Mouse (Mus musculus) hematopoietic stem cell, adult 5-6 weeks (primary cell): ENCODE measurements around the gene Hivep3. TPM values are rescaled to one million over a fixed set of nuclear protein-coding genes. Genes with fewer than 3 reads are reported as not detected.

Experiments
- ATAC-seq, 2 experiments: fragments of 125-278 bp in 1 of 2; replicated peaks in 1 of 2; 2 replicates each; pipeline ENCODE4 v1.8.0; 2016 to 2017; ENCODE audit warnings: inconsistent platforms in 2 of 2, mild to moderate bottlenecking in 2 of 2, moderate number of reproducible peaks in 2 of 2, low read depth in 1 of 2, moderate TSS enrichment in 1 of 2; ENCODE audit not compliant: low FRiP score in 2 of 2, poor library complexity in 2 of 2, severe bottlenecking in 2 of 2, insufficient read depth in 1 of 2, low TSS enrichment in 1 of 2
- total RNA-seq: library from RNA; stranded (forward); fragments of 172-1452, 232-1000 nt; gene quantifications from 2 replicates; pipeline ENCODE4 v1.2.3, GENCODE M21; 2017

Hivep3 gene
- total RNA-seq, 1 experiment from 2014 or later: 16.2 TPM

- no peak; a peak in 1 of 4 replicates for ATAC-seq
Measured at GRCm38 (mm10) chr4:119843294-119843693, 109.7 kb downstream of the Hivep3 start.

DNA sequence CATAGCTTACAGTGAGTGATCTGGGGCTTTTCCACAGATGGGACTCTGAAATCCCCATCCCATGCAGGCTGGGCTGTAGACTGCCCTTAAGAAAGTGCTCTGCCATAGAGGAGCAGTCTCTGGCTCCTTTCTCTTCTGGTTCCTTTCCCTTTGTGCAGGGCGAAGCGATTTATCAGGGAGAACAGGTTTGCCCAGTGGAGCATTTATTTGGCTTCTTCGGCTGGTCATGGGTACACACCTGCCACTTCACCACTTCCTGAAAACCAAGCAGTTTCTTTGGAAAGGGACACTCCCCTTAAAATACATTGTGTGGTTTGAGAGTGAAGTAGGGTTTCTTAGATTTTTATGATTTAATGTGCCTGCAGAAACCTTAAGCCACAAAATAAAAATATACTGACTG, 110.7 kb downstream of the Hivep3 start:
- peak in 1 of 2 experiments; percentile 31; a peak in 2 of 4 replicates for ATAC-seq

DNA sequence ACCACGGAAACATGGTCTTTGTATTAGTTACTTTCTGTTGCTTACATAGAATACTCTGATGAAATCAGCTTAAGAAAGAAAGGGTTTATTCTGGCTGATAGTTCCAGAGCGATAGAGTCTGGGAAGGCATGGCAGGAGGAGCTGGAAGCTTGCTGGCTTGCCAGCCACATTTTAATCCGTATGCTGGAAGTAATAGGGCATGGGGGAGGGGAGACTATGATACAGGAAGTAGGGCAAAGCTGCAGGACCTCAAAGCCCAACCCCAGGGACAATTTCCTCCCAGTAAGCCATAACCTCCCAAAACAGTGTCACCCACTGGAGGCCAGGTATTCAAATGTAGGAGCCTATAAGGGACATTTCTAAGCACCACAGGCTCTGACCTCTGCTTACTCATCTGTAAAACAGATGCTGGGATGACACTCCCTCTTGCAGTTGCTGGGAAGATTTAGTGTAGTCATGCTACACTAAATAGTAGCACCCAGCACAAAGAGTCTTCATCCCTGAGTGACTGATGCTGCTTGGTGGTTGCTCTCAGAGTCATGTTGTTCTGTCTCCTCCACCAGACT, 112.1 kb downstream of the Hivep3 start:
- ATAC-seq: no peak

GRCm38 (mm10) chr4:119852483-119852882, 118.9 kb downstream of the Hivep3 start:
- no peak for ATAC-seq

- 0 out of 4 replicates have a peak, but pooled peaks of 1 of the 2 experiments have one; percentile 30 for ATAC-seq
Measured at GRCm38 (mm10) chr4:119854307-119855144, 120.9 kb downstream of the Hivep3 start.

- no peak for ATAC-seq
Measured at GRCm38 (mm10) chr4:119859454-119859853, 125.9 kb downstream of the Hivep3 start.

DNA sequence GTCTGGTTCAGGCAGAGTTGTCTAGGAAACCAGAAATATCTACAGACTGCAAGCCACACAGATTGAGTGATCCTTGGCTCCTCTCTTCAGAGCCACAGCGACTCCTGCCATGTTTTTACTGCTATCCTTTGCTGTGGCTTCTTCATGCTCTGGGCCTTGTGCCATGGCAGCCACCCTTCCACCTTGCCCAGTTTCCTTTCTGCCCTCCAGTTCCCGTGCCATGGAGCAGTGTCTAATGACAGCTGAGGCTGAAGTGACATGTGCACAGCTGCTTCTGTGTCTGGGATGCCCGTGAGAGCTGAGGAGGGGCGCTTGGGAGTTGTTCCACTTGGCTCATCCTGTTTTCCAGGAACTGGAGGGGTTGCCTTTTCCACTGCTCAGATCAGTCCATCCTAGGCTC, 127.4 kb downstream of the Hivep3 start:
- ATAC-seq: no peak

GRCm38 (mm10) chr4:119865827-119866455, 132.4 kb downstream of the Hivep3 start:
- ATAC-seq: peak in 1 of 2 experiments; percentile 11; a peak in 1 of 4 replicates

DNA sequence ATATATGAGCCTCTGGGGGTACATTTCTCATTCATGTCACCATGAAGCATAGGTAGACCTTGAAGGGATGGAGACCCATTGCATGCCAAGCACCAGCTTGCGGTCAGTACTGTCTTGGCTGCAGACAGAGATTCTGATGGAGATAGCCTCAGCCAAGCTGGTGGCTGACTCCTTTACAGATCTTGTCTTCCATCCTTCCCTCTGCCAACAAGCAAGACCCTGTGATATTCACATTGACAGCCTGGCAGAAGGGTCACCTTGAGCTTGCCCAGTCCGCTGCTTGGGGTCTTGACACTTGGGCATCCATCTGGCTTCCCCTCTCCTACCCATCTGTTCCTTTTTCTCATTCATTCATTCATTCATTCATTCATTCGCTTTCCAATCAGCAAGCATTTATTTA, 133.5 kb downstream of the Hivep3 start:
- no peak for ATAC-seq

- no peak; a peak in 1 of 4 replicates for ATAC-seq
Measured at GRCm38 (mm10) chr4:119870411-119870810, 136.8 kb downstream of the Hivep3 start.

DNA sequence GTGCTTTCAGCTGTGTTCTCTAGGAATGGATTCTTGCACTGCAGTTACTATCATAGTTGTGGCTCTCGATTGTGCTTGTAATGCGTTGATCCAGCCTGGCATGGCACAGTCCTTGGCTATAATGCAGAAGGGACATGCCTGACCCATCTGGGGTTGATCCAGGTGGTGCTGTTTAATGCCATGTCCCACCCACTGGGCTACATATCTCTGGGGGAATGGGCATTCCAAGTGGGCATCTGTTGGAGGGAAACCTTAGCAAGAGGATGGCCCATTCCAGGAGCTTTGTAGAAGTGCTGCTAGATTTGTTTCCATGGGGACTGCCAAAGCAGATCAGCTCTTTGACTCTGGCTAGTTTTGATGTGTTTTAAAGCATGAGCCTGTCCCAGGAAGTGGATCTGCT, 137.9 kb downstream of the Hivep3 start:
- ATAC-seq: no peak

DNA sequence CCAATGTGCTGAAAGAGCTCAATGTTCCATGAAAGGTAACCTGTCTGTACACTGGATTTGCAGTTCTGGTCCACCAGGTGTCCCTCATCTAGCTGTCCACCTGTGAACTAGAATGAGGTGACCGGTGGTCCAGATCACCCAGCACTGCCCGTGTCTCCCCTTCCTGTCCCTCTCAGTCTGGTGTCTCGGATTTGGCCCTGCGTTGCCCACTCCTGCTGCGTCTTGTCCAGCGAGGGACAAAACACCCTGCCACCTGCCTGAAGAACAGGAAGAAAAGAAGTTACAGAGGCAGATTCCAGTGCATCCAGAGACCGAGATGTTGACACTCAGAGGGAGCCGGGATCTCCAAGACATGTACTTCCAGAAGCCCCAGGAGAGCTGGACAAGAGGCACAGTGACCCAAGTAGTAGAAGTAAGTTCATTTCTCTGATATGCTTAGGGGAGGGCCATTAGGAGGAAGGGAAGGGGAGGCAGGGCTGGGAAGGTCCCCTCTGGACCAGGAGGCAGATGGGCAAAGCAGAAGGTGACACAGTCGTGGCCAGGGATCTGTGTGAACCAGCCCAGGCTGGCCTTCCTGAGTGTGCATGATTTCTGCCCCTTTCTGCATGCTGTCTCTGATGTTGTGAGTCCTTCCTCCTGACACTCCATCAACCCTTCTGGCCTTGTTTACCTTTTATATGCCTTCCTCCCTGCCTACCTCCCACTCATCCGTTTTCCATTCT, 138.4 kb downstream of the Hivep3 start:
- ATAC-seq: no peak

DNA sequence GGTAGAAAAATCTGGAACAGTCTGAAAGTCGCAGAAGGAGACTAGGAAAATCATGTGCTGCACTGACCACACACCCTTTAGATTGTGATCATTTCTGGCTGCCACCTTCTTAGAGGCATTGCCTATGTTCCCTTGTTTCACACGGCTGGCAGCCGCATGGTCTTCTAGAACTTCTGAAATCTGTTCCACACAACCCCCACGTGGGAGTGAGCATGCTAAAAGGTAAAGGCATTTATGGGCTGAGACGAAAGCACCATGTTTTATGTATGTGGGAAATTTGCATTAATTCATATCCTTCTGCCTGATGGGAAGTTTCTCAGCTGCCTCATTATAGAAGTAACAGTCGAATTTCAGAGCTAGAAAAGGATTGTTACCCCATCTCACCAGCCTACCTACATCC, 140.4 kb downstream of the Hivep3 start:
- no peak for ATAC-seq

DNA sequence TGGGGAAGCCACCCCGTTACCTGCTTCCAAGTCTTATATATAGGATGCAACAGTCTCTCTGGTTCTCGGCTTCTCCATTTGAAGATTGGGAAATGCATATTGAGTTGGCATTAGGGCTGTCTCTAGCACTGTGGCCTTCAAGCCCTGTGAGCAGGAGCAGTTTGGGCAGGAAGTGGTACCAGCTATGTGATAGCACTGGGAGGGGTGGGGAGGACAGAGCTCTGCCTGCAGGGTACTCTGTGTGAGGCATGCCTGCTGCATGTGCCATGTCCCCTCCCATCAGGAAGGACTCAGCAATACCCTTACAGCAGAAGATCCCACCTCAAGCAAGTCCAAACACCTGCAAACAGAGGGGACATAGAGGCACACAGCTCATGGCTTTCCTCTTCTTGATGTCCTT, 142.0 kb downstream of the Hivep3 start:
- ATAC-seq: peak; percentile 20 to 43; a peak in 1 of 4 replicates

GRCm38 (mm10) chr4:119876535-119877160, 143.1 kb downstream of the Hivep3 start:
- ATAC-seq: no peak

GRCm38 (mm10) chr4:119878218-119878617, 144.6 kb downstream of the Hivep3 start:
- ATAC-seq: peak; percentile 55

DNA sequence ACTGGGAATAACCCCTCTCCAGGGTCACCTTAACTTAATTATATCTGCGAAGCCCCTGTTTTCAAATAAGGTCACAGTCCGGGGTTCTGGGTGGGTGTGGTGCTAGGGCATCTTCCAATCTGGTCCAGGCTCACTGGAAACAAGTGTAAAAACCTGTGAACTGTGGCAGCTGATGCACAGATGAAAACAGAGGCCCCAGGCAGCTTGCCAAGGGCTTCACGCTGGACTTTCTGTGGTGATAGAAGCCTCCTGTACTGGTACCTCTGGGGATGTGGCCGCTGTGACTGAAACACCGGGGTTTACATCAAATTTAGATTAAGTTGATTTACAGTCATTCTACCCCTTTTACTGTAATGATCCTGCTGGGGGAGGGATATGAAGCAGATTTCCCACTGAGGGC, 146.1 kb downstream of the Hivep3 start:
- ATAC-seq: no peak
